Mouse (Mus musculus) lung, embryonic 15.5 days (tissue): Measurements from ENCODE around the gene Ten1. TPM values are rescaled to one million over a fixed set of nuclear protein-coding genes. Genes with fewer than 3 reads are reported as not detected.

ENCODE experiments used
- polyA plus RNA-seq: library from polyadenylated mRNA; unstranded; fragments of >200 nt; fragmentation: Nextera tagmentation; extraction: Ambion mirVana; gene quantifications from 2 replicates; pipeline ENCODE4 v1.2.1, GENCODE M21; 2015

Gene Ten1
- polyA plus RNA-seq, 1 experiment from 2014 or later = 77.5 TPM

Other genes with a start within 250 kb of the Ten1 start
- 2.6 and 3.4 TPM in 2 replicates for gene Itgb4, start 224.1 kb upstream of the Ten1 start, polyA plus RNA-seq
- gene Galk1, start 186.1 kb upstream of the Ten1 start, polyA plus RNA-seq = 215 and 229 TPM in 2 replicates
- gene H3f3b, start 170.9 kb upstream of the Ten1 start, polyA plus RNA-seq = 1,879 and 1,955 TPM in 2 replicates
- gene Unk, start 168.5 kb upstream of the Ten1 start, polyA plus RNA-seq = 37.0 and 37.7 TPM in 2 replicates
- gene Unc13d, start 120.9 kb upstream of the Ten1 start, polyA plus RNA-seq = 4.1 and 6.4 TPM in 2 replicates
- 58.0 and 67.9 TPM in 2 replicates for gene Wbp2, start 111.9 kb upstream of the Ten1 start, polyA plus RNA-seq
- gene Trim47, start 71.6 kb upstream of the Ten1 start, polyA plus RNA-seq = 24.9 and 25.9 TPM in 2 replicates
- gene Trim65, start 67.7 kb upstream of the Ten1 start, polyA plus RNA-seq = 3.7 and 4.3 TPM in 2 replicates
- gene Mrpl38, start 60.0 kb upstream of the Ten1 start, polyA plus RNA-seq = 89.5 and 94.7 TPM in 2 replicates
- gene Fbf1, start 30.7 kb upstream of the Ten1 start, polyA plus RNA-seq = 29.7 and 35.9 TPM in 2 replicates
- gene Acox1, start 190 bp downstream of the Ten1 start, polyA plus RNA-seq = 19.6 and 21.2 TPM in 2 replicates
- gene Evpl, start 39.2 kb downstream of the Ten1 start, polyA plus RNA-seq = 5.8 and 6.4 TPM in 2 replicates
- gene Srp68, start 75.4 kb downstream of the Ten1 start, polyA plus RNA-seq = 89.8 and 95.4 TPM in 2 replicates
- 0.07 and 0.24 TPM in 2 replicates for gene Galr2, start 82.1 kb downstream of the Ten1 start, polyA plus RNA-seq
- 58.4 and 63.5 TPM in 2 replicates for gene Exoc7, start 108.4 kb downstream of the Ten1 start, polyA plus RNA-seq
- 21.1 and 21.2 TPM in 2 replicates for gene Foxj1, start 136.5 kb downstream of the Ten1 start, polyA plus RNA-seq
- 11.1 and 11.4 TPM in 2 replicates for gene Rnf157, start 214.2 kb downstream of the Ten1 start, polyA plus RNA-seq
- 37.2 and 41.7 TPM in 2 replicates for gene Ubald2, start 235.2 kb downstream of the Ten1 start, polyA plus RNA-seq